Mouse (Mus musculus) gastrocnemius, adult 18-20 months (tissue): ENCODE data around the gene Bmpr2. TPM values are rescaled to one million over a fixed set of nuclear protein-coding genes. Genes with fewer than 3 reads are reported as not detected.

Experiments used
- DNase-seq: peaks from one replicate; pipeline ENCODE4 v3.0.0; 2021; ENCODE audit warnings: low spot score
- total RNA-seq, 2 experiments: library from RNA; stranded (reverse); gene quantifications; 2 replicates each; pipeline ENCODE4 v1.2.3; 2021

The Bmpr2 gene
- total RNA-seq, 2 experiments from 2014 or later: 46.1 to 49.0 TPM

DNA sequence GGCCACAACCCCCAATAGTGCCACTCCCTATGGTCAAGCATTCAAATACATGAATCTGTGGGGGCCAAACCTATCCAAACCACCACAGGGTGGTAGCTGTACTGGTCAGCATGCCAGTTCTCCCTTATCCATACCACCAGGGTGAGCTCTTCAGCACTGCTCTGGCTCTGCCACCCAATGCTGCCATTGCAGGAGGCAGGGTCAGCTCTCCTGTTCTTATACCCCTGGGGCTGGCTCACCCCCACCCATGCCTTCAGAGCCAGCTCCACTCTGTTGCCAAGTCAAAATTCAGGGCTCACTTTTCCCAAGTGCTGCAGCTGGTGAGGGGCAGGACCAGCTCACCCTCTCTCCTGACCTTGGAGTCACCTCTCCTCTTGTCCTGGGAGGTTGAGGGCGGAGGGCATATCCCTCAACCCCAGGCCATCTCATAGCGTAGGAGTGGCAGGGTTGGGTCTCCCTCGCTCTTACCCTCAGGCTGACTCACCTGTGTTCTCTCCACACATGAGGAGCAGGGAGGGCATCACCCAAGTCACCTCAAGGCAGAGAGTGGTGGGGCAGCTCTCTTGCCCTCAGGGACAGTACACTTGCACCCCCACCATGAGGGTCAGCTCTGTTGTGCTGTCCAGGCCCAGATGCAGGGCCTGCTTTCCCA, 162.9 kb downstream of the Bmpr2 start:
- no peak for DNase-seq

DNA sequence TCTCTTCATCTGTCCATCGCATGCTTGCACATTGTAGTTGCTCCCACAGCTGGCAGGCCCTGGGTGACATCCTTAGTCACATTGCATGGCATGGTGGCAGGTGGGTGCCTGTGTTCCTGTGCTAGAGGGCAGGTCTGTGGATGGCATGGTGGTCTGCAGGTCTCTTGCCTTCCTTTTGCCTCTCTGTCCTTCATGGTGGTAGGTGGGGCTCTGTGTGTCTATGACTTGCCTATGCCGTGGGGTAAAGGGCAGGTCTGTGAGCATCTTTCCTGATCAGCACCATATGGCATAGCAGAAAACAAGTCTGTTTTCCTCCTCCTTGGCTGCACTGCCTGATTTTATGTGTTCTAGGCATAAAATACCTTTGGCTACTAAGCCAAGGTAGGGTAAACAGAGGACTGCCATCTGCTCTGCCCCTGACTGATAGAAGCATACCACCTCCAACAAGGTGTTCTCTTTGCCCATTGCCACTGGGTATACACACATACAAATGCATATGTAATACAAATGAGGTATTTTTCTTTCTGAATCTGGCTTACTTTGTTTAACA, 164.0 kb downstream of the Bmpr2 start:
- no peak for DNase-seq

Other genes with a start within 250 kb of the Bmpr2 start
- 1 to 10 TPM in 1 of 2 experiments, under 1 TPM in 1; 0.87 to 1.4 TPM for gene Gm973, start 247.1 kb upstream of the Bmpr2 start, total RNA-seq
- 10 to 100 TPM; 57.1 to 63.8 TPM for gene Sumo1, start 92.6 kb upstream of the Bmpr2 start, total RNA-seq
- 10 to 100 TPM; 23.0 to 29.8 TPM for gene Nop58, start 78.4 kb upstream of the Bmpr2 start, total RNA-seq
- 1 to 10 TPM; 4.3 to 9.6 TPM for gene Fam117b, start 149.6 kb downstream of the Bmpr2 start, total RNA-seq